Mouse (Mus musculus) layer of hippocampus, adult 9-11 months (tissue): ENCODE measurements around the gene Gm5134.

Experiments
- DNase-seq: peaks from one replicate; pipeline ENCODE4 v3.0.0; 2022

Gm5134 gene

DNA sequence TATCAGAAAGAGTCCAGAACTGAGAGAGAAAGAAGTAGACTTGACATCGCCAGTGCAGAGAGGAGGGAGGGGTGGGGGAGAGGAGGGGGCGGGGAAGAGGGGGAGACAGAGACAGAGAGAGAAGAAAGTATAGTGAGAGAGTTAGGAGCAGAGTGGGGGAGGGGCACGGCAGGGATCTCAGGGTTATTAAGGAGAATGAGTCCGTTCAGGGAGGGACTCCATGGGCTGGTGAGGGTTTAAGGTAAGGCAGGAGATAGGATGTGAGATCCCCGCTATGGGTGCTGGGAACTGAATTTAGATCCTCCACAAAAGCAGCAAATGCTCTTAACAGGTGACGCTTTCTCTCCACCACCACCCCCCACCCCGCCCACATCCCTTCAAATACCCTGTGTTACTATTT lies 46.8 kb downstream of the Gm5134 start:
- DNase-seq: no peak

GRCm38 (mm10) chr10:76002101-76002521 lies 47.8 kb downstream of the Gm5134 start:
- DNase-seq: no peak

- no peak for DNase-seq
Measured at GRCm38 (mm10) chr10:76002615-76003014, 48.3 kb downstream of the Gm5134 start.

GRCm38 (mm10) chr10:76003221-76003620 lies 48.9 kb downstream of the Gm5134 start:
- no peak for DNase-seq

DNA sequence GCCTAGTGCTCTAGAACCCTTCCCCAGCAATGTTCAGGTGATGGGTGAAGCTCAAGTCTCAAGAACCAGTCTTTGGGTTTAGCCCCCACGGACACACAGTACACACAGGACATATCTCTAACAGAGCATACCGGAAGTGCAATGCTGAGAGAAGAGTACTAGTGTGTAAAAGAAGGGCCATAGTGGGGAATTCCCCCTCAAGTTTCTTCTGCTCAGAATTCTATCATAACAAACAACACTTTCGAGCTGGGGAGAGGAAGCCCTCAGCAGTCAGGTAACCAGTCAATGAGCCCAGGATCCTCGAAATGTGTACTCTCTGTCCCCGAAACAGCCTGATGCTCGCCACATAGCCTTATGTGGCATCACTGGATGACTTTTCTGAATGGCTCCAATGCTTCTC lies 52.1 kb downstream of the Gm5134 start:
- no peak for DNase-seq

DNA sequence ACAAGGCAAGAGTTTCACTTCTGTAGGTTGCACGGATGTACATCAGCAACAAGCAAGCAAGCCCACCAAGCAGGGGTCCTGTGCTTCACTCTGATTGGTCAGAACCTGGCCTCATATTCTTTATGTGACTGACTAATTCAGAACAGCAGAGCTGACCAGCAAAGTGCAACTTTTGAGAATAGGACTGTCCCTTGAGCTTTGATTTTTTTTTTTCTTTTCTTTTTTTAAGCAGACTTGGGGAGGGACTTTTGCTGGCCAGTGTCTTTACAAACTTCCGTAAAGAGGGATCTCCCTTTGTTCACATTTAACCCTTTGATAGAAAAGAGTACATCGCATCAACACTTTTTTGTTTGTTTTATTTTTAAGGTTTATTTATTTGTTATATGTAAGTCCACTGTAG lies 55.5 kb downstream of the Gm5134 start:
- no peak for DNase-seq

GRCm38 (mm10) chr10:76012922-76013321 lies 58.6 kb downstream of the Gm5134 start:
- no peak for DNase-seq

DNA sequence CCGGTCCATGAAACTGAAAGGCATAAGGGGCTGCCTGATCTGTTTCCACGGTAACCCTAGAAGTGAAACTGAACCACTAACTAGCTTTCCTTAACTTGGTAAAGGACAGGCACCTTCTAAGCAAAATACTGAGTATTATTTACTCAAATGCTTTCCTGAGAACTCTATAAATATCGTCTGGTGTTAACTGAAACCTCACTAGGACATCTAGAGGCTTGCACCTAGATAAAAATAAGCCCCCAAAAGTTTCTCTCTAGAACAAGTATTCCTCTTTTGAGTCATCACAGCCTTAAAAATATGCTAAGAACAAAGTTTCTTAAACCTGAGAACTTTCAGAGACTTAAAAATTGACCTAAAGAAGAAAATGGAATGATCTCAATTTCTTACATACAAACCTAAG lies 62.6 kb downstream of the Gm5134 start:
- no peak for DNase-seq

GRCm38 (mm10) chr10:76021728-76022127 lies 67.4 kb downstream of the Gm5134 start:
- DNase-seq: no peak

- no peak for DNase-seq
Measured at GRCm38 (mm10) chr10:76023921-76024320, 69.6 kb downstream of the Gm5134 start.

GRCm38 (mm10) chr10:76025470-76026190 lies 71.3 kb downstream of the Gm5134 start:
- no peak for DNase-seq

DNA sequence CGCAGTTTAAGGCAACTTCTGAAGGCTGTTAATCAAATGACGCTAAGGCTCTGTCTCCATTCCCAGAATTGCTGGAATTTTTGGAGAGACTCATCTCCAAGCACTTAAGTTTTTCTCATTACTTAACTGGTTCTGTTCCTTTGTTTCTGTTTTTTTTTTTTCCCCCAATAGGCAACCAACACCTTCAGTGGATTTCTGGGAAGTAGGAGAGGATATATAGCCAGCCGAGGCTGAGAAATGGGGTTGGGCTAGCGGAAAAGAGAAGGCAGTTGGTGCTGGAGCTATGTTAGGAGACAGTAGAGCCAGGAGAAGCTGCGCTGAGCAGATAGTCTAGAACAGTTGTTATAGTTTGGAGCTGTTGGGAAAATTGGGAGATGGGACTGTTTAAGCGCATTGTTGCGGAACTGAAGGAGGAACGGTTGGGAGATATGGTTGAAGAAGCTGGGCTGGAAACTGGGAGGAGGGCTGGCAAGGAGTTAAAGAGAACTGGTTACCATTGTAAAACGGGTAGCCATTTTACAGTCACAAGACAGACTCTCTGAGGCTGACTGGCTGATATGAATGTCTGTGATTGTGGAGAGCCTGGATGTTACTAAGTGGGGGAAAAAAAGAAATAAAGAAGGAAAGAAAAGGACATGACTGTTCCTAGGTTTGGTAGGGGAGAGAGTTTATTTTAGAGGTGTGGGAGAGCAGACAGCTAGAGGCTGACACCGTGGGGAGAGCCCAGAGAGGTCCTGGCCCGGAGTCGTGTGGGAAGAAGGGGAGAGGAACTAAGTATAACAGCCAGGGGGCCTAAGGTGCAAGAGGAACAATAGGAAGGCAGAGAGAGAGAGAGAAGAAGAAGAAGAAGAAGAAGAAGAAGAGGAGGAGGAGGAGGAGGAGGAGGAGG lies 73.1 kb downstream of the Gm5134 start:
- no peak for DNase-seq

GRCm38 (mm10) chr10:76028016-76028366 lies 73.7 kb downstream of the Gm5134 start:
- DNase-seq: no peak

GRCm38 (mm10) chr10:76028396-76028795 lies 74.1 kb downstream of the Gm5134 start:
- DNase-seq: no peak

GRCm38 (mm10) chr10:76029276-76029675 lies 75.0 kb downstream of the Gm5134 start:
- DNase-seq: no peak

GRCm38 (mm10) chr10:76030496-76030895 lies 76.2 kb downstream of the Gm5134 start:
- no peak for DNase-seq

- no peak for DNase-seq
Measured at GRCm38 (mm10) chr10:76031511-76032401, 77.4 kb downstream of the Gm5134 start.

DNA sequence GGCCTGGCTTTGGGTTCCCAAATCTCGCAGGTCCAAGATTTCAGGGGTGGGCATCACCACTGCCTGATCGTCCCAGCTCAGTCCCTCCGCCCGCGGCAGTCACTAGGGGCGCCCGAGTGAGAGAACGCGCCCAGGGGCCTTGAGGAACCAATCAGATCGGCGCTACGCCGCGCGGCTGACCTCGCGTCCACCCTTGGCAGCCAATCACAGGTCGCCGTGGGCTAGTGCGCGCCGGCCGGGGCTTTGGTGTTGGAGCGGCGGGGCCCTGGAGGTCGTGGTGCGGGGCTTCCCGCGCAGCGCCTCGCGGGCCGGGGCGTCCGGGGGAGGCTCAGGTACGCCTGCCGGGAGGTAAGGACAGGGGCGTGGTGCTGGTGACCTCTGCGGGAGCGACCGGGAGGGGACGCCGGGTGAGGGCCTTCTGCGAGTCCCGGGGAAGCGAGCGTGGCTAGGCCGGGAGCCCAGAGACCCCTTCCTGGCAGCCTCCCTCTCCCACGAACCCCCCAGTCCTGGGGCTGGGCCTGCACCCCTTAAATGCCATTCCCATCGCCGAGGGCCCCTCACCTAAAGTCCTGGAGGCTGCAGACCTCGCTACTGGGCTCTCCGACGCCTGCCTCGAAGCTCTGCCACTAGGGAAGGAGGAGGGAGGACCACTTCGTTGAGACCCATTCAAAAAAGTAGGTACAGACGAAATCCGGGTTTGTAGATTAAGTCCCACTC lies 78.2 kb downstream of the Gm5134 start, which contains the start of gene Zfp280b:
Gene Zfp280b (plus strand): TSS at position 249 of the 717 bp plus-strand sequence.
- DNase-seq: peak; percentile 94

- DNase-seq: no peak
Measured at GRCm38 (mm10) chr10:76033119-76033455, 78.8 kb downstream of the Gm5134 start.

GRCm38 (mm10) chr10:76034001-76034600 lies 79.8 kb downstream of the Gm5134 start:
- DNase-seq: no peak

GRCm38 (mm10) chr10:76035277-76035676 lies 81.0 kb downstream of the Gm5134 start:
- no peak for DNase-seq

- no peak for DNase-seq
Measured at GRCm38 (mm10) chr10:76036962-76037361, 82.6 kb downstream of the Gm5134 start.
